ENCODE assay signal across 9 mouse cellular contexts in the genomic region with DNA sequence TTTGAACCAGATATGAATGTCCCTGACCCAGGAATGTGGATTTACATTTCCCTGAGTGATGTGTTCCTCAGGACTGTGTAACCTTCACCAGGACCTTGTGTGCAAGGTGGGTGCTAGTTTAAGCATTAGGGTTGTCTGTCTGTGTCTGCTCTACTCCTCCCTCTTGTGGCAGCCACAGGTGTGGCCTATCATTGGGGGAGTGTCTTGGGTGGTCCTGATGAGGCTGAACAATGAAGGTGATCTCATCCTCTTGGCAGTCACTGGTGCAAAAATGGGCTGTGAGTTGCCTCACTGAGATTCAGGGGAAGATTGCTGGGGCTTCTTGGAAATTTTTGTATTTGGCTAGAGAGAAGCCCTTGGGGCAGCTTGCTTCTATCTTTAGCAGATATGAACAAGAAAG.
DNase-seq lines count a peak whose midpoint lies in the region; ATAC-seq and TF ChIP-seq lines count a peak whose summit lies in the region.
"Had no signal": no experiment of that assay in that cellular context is flagged by ENCODE, and none has a peak within 500 bp of the region (broad histone marks: within the 10 kb centered on the region; RNA-seq: fewer than 3 reads in every experiment).

No protein-coding gene starts in this region.

- peak; percentile 61 for TF ChIP-seq CTCF in layer of hippocampus, adult 2 months (conservative IDR thresholded peaks at IDR 0.05)

- ATAC-seq in megakaryocyte, adult 5-6 weeks (ENCODE audit: poor library complexity, severe bottlenecking), result no peak

- peak; percentile 15 for DNase-seq in adrenal gland, adult 2 months
- DNase-seq in adrenal gland, postnatal 4 days (ENCODE audit: low spot score in 2 of 2), result no peak
- no peak for DNase-seq in layer of hippocampus, adult 2 months (ENCODE audit: low spot score in 2 of 2)
- no peak for DNase-seq in layer of hippocampus, adult 11-12 months (ENCODE audit: low spot score)
- peak; percentile 33 for DNase-seq in embryo, embryonic 10.5 days (ENCODE audit: low spot score)
- DNase-seq in retina, embryonic 14.5 days (ENCODE audit: low spot score), result peak; percentile 47
- no peak for DNase-seq in frontal cortex, postnatal 14 days (ENCODE audit: low spot score in 2 of 2)

- no peak overlapping the region for H3K27ac ChIP-seq in layer of hippocampus, adult 2 months
- H3K27ac ChIP-seq: embryonic facial prominence, embryonic 12.5 days had no signal

- H3K4me3 ChIP-seq in layer of hippocampus, adult 2 months, result no peak overlapping the region
- H3K4me3 ChIP-seq: embryonic facial prominence, embryonic 12.5 days had no signal

Comparison
In these comparisons a context has a peak if more than half of its experiments do, and no peak if none do; other contexts are left out.
1. DNase-seq: peak in adrenal gland, adult 2 months (single experiment), embryo, embryonic 10.5 days (single experiment) and retina, embryonic 14.5 days (single experiment); none in adrenal gland, postnatal 4 days (0 of 2), layer of hippocampus, adult 2 months (0 of 2), layer of hippocampus, adult 11-12 months (single experiment) and frontal cortex, postnatal 14 days (0 of 2).